Mouse (Mus musculus) brown adipose tissue, adult 24 weeks (tissue): ENCODE data around the gene Cdk5rap3. TPM values are rescaled to one million over a fixed set of nuclear protein-coding genes. Genes with fewer than 3 reads are reported as not detected.
A peak's percentile ranks its signal among the peaks of the same experiment; 100 is the strongest.

Experiments used
- H3K27ac ChIP-seq: fragments of 200-500 bp; replicated peaks from 2 replicates; pipeline ENCODE4 v1.5.1; 2012; ENCODE audit warnings: low read depth, mild to moderate bottlenecking, low read length
- H3K4me1 ChIP-seq: fragments of 200-500 bp; 2 replicates; pipeline ENCODE4 v1.6.1; 2012; ENCODE audit warnings: low read length, mixed read lengths; ENCODE audit not compliant: control insufficient read depth, insufficient read depth, insufficient read length
- H3K4me3 ChIP-seq: fragments of 200-500 bp; 2 replicates; pipeline ENCODE4 v1.5.1; 2012; ENCODE audit warnings: low read depth, mild to moderate bottlenecking, low read length, moderate library complexity; ENCODE audit not compliant: insufficient read depth
- polyA plus RNA-seq: library from polyadenylated mRNA; stranded (reverse); fragments of >200 nt; gene quantifications from 2 replicates; pipeline ENCODE4 v1.2.4, GENCODE M21; 2012; ENCODE audit not compliant: missing spikeins, insufficient read depth, insufficient read length

Cdk5rap3 gene
- polyA plus RNA-seq, result 19.5 and 27.2 TPM in 2 replicates

DNA sequence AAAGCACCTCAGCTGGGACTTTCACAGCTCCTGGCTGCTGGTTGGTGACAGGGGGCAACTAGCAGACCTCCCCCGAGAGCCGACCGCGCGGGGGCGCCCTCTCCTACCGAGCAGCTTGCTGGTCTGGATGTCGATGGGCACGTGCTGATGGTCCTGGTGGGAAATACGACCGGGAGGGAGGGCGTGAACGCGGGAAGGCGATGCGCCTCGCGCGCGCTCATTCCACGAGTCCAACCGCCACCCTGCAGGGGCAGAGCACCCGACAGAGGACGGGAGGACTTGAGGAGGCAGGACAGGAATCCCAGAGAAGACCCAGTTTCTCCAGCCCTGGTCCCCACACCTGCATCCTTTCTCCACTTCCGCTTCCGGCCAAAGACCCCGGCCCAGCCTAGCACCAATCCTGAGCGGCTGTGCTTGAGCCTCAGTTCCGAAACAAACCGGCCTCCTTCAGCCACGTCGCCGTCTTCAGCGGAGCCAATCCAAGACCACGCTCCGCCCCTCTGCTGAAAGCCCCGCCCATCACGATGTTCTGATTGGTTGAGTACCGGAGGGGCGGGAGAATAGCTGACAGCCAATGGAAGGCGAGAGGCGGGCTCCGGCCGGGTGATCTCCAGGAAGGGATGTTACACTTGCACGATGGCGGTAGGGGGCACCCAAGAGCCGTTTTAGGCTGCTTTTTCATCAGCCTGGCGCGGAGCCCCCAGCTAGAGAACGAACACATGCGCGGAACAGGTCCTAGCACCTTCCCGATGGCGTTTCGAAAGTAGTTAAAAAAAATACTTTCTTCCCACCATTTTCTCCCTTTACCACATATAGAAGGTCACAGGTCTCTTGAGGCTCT lies at the start of gene Cdk5rap3:
Gene Cdk5rap3 (minus strand): TSS at position 453 of the 841 bp plus-strand sequence.
- Histone ChIP-seq H3K4me1 (no peaks in the 10 kb centered on the region), H3K27ac (peak within 1 kb of the TSS; percentile 26), H3K4me3 (peak within 1 kb of the TSS; percentile 75)

DNA sequence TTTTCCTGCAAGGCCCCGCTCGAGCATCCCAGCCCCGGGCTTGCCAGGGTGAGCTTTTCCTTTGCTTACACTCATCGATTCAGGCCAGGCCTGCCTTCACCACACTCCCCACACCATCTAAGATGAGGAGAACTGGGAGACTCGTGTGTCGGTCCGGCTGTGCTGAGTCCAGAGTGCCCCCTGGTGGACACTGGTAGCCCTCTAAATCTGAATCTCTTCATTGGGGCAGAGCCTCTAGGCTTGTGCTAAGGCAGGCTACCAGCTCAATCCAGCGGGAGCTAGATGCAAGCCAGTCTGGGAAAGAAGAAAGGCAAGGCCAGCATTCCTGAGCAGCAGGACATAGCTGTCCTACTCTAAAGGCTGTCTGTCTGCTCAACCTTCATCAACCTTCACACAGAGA lies 47.3 kb upstream of the Cdk5rap3 start:
- H3K4me1 ChIP-seq, result peaks cover 9% of the 10 kb centered on the region
- H3K27ac ChIP-seq, result peak overlapping the region; percentile 28

DNA sequence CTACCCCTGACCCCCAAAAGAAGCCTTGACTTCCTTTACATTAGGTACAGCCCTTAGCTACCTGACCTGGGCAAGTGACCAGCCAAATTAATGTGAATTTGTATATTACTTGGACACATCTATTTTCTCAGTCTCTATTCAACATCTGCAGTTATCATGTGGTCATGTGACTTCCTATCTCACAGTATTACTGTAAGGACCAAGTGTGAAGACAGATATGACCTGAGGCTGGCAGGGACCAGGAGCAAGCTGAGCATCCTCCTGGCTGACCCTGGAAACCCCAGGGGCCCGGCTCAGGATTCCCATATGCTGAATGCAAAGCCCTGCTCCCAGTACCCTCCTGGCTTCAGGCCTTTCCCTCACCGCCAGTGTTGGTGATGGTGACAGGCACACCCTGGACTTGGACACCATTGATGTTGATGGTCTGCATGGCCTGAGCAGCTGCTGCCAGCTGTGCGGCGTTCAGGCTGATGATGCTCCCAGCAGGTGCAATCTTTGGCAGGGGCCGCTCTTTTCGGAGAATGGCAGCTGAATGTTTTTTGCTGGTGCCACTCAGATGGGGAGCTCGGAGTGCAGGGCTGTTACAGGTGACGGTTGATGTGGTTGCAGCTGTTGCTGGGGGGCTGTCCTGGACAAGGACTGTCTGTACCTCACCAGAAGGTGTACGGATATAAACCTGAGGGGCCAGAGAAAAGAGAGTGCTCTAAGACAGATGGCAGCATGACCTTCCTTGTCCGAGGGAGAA lies 40.9 kb upstream of the Cdk5rap3 start:
- Histone ChIP-seq H3K4me1 (no peaks in the 10 kb centered on the region), H3K4me3 (no peak overlapping the region), H3K27ac (no peak overlapping the region)

More for the DNA sequence above, 47.3 kb upstream of the Cdk5rap3 start:
- no peak overlapping the region for H3K4me3 ChIP-seq

DNA sequence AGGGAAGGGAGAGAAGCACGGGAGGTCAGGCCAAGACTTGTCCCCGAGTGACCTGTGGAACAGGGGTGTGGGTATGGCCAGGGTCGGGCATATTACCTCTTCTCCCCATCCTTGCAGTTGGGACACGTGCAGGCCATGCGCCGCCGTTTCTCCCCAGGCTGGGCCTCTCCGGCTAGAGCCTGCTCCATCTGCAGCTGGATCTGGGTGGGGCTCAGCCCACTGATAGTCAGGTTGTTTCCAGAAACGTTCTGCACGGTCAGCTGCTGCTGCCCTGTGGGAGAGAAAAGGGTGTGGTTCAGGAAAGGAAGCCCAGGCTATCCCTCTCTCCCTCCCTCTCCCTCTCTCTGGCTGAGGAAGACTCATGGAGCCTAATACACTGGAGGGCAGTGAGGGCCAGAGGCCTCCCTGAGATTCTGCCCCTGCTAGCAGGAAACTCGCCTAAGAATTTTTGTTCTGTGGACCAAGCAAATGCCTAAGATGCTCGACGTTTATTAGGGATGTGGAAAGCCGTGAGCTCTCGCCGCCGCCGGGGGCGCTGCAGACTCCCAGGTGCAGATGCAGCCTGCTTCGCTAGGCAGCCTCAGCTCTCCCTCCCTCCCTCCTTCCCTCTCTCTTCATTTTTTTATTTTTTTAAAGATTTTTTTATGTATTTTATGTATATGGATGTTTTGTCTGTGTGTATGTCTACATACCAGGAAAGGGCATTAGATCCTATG lies 39.9 kb upstream of the Cdk5rap3 start:
- H3K4me1 ChIP-seq, result no peaks in the 10 kb centered on the region
- no peak overlapping the region for H3K4me3 ChIP-seq
- H3K27ac ChIP-seq, result no peak overlapping the region

DNA sequence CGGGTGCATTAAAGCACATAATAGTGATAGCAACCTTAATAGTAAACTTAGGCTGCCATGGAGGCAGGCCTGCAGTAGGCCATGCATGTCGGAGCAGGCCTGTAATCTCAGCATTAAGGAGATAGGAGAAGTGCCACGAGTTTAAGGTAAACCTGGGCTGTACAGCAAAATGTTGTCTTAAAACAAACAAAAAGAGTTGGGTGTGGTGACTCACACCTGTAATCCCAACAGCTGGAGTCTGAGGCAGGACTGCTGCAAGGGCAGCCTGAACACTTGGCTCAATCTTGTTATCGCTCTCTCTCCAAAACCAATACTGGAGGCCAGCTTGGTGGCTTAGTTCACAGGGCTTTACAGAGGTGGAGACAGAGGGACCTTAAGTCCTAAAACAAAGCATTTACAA lies 38.8 kb upstream of the Cdk5rap3 start:
- H3K27ac ChIP-seq, result no peak overlapping the region
- no peak overlapping the region for H3K4me3 ChIP-seq
- H3K4me1 ChIP-seq, result no peaks in the 10 kb centered on the region

DNA sequence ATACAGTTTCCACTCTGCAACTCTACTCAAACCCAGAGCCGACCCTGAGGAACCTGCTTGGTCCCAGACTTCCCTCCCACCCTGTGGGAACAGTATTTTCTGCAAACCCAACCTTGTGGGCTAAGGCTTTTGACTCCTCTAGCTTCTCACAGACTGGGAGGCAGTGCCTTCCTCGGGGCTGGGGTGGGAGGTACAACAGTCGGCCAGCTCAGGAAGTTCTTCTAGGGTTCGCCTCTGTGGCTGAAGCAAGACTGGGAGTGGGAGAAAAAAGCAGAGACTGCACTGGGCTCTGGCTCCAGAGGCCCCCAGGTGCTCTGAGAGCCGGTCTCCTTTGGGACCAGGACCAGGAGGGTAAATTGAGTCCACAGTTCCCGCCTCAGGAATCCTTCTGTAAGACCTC lies 36.6 kb upstream of the Cdk5rap3 start:
- Histone ChIP-seq H3K27ac (no peak overlapping the region), H3K4me3 (no peak overlapping the region), H3K4me1 (no peaks in the 10 kb centered on the region)

DNA sequence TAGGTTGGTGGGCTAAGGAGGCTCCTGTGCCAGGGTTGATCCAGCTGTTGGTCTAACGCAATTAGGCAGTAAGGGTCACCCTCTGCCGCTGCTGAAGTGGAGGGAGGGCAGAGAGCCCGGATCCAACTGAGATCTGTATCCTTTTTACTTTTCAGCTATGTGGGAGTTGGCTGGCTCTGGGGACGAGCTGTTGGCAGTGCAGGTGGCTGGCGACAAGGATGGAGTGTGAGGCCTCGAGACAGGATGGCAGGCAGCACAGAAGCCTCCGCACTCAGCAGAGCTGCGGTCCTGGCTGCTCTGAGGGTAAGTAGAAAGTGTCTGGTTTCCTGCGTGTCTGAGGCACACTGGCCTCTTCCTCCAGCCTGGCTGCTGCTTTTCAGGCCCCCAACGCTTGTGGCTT lies 36.1 kb upstream of the Cdk5rap3 start:
- Histone ChIP-seq H3K4me1 (no peaks in the 10 kb centered on the region), H3K4me3 (no peak overlapping the region), H3K27ac (no peak overlapping the region)

DNA sequence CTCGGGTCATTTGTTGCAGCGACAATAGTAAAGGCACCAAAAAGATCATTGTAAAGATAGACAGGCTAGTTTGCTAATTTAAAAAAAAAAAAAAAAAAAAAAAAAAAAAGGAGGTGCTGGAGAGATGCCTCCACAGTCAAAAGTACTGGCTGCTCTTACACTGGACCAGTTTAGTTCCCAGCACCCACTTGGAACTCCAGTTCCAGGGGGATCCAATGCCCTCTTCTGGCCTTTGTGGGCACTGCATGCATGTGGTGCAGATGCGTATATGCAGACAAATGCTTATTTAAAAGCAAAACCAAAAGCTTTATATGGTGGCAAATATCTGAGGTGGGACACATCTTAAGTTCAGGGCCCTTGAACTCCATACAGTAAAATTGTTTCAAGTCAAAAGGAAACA lies 34.5 kb upstream of the Cdk5rap3 start:
- Histone ChIP-seq H3K4me1 (no peaks in the 10 kb centered on the region), H3K4me3 (no peak overlapping the region), H3K27ac (no peak overlapping the region)

DNA sequence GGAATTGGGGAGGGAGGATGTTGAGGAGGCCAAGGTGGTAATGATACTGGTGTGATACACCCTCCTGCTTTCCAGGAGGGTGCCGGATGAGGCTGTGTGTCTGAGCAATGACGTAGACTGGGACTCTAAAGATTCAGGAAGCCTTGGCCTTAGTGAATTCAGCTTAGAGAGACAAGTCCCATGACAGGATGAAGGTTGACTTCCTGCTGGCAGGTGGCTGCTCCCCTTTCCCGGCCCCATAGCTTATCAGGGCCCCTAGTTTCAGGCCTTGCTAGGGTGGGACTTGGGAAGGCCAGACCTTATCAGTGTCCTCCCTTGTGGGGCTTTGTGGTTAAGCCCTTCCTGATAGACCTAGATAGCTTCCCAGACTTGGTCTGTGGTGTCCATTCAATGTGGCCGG lies 31.6 kb upstream of the Cdk5rap3 start:
- no peak overlapping the region for H3K27ac ChIP-seq
- no peak overlapping the region for H3K4me3 ChIP-seq
- H3K4me1 ChIP-seq, result peaks cover 3% of the 10 kb centered on the region; the same call in 1 of the 2 replicates

DNA sequence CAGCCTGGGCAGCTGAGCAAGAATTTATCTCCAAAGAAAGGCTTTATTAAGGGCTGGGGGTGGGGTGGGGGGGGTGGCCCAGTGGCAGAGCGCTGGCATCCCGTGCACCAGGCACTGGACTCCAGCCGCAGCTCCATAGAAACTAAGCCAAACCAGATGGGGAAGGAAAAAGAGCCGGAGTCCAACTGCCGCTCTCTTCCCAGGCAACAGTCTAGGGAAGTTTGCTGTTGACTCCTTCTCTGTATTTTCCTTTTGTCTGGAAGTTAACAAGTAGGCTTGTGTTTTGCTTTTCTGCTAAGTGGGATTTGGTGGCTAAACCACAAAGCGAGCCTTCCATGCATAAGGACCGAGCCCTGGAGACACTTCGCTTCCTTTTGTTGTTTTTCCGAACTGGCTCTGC lies 30.2 kb upstream of the Cdk5rap3 start:
- Histone ChIP-seq H3K4me1 (peaks cover 3% of the 10 kb centered on the region; the same call in 1 of the 2 replicates), H3K27ac (no peak overlapping the region), H3K4me3 (no peak overlapping the region)

DNA sequence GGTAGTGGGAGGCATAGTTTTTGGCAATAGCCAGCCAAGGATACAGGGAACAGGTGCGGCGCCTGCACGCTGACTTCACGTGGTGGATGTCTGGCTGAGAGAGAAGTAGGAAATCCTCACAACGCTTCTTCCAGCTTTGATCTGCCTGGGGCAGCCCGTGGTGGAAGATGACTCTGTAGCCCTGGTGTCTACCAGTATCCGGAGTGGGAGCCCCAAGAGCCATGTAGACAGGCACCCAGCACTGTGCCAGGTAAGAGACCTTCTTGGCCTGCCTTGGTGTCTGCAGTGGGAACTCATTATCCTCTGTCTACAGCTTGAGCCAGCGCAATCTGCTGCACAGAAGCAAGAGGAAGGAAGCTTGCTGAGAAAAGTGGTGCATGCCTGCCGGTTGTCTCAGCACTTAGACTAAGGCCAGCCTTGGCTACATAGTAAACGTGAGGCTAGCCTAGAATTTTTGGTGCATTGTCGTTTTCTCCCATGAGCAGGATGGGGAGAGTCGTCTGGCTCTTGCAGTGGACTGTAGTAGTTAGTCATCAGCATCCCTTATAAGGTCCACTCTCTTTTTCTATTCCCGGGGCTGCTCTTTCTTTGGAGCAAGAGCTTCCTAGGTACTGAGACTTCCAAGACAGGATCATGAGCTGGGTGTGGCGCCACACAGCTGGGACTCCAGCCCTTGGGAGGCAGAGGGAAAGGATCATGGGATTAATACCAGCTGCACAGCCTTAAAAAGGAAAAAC lies 28.7 kb upstream of the Cdk5rap3 start:
- Histone ChIP-seq H3K4me1 (peaks cover 3% of the 10 kb centered on the region; the same call in 1 of the 2 replicates), H3K27ac (no peak overlapping the region), H3K4me3 (no peak overlapping the region)

DNA sequence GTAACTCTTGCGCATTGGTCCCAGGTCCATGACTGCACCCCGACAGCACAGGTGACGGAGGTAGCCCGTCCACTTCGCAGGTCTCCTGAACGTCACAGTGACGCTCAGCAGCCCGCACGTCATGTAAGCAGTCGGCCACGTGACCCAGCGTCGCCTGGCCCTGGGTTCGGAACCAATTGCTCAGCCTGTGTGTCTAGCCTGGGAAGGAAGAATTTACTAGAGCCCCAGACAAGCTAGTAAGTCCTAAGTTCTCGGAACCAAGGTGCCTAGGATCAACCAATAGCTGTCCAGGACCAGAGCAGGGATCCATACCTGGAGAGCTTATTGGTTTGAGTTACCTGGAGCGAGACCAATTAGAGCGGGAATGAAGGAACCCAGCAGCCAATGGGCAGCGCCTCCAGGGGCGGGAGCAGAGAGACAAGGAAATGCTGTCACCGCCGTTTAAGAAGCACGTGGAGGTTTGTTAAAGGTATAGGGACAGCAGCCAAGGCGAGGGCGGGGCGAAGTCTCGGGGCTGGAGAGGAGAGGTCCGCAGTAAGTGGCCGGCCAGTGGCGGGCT lies 27.5 kb upstream of the Cdk5rap3 start, which contains the start of gene Pnpo:
Gene Pnpo (minus strand): TSS at position 241 of the 559 bp plus-strand sequence.
- Histone ChIP-seq H3K4me3 (peak within 1 kb of the TSS; percentile 80), H3K27ac (peak within 1 kb of the TSS; percentile 1; the same call in 1 of the 2 replicates), H3K4me1 (peaks cover 4% of the 10 kb centered on the region; the same call in 1 of the 2 replicates)

DNA sequence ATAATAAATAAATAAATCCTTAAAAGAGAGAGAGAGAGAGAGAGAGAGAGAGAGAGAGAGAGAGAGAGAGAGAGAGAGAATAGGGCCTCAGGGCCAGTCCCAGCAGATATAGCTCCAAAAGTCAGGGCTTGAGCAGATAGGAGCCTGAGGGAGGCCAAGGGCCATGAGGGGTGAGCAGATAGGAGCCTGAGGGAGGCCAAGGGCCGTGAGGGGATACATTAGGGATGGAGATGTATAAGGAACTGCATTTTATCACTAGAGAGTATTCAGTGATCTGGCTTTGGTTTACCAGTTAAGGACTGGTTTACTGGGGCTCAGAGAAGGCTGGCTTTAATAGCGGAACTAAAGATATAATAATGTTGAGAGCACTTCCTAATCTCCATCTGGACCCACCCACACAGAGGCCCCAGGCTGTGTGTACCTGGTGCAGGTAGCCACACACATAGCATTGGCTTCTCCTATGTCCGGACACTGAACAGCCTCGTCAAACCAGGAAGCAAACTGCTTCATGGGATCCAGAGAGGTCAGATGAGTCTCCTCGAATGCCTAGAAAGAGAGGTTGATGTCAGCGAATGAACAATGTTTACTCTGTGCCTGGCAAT lies 25.8 kb upstream of the Cdk5rap3 start:
- H3K4me1 ChIP-seq, result peaks cover 6% of the 10 kb centered on the region; the same call in 1 of the 2 replicates
- H3K27ac ChIP-seq, result no peak overlapping the region
- no peak overlapping the region for H3K4me3 ChIP-seq
